In the genomic region with DNA sequence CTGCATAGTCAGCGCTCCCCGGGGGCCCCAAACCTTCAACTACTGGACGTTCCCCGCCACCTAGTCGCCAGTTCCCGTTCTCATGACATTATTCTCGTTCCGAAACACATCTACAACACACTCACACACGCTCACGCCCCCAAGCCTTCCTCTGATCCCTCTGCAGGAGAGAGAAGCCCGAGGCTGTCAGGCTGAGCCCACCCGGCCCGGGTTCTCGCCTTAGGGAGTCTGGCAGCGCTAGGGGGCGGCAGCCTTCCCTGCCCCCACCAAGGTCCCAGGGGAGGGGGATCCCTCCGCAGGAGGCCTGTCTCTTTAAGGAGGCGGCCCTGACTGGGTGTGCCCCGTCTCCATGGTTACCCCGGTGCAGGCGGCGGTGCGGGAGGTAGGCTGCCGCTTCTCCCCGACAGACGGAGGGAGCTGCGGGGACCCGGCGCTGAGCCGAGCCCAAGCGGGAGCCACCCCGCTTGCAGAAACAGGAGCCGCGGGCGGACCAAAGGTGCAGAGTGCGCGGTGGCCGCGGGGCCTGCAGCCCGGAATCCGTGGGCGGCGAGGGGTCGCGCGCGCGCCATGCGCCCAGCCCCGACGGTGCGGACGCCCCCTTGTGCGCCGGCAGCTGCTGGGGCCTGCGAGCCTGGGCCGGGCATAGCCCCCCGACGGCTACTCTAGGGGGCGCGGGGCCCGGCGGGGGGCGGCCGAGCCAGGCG, we compare ENCODE assay signal across 7 mouse cellular contexts. TPM values are rescaled to one million over a fixed set of nuclear protein-coding genes. Genes with fewer than 3 reads are reported as not detected.
DNase-seq lines count a peak whose midpoint lies in the region; ATAC-seq and TF ChIP-seq lines count a peak whose summit lies in the region.

Kcnh3 (plus strand) TSS at position 654 of the 704 bp plus-strand sequence.

- peaks cover 68% of the 10 kb centered on the region for H3K27me3 ChIP-seq in forebrain, embryonic 16.5 days (replicated peaks; ENCODE audit: control insufficient read depth, insufficient read depth, low read length)
- peaks cover 68% of the 10 kb centered on the region for H3K27me3 ChIP-seq in small intestine, adult 2 months (ENCODE audit: control insufficient read depth, insufficient read depth, low read length)

- H3K36me3 ChIP-seq in forebrain, embryonic 16.5 days (ENCODE audit: control insufficient read depth, insufficient read depth): no peaks in the 10 kb centered on the region
- H3K36me3 ChIP-seq in small intestine, adult 2 months (ENCODE audit: control insufficient read depth, insufficient read depth, low read length): no peaks in the 10 kb centered on the region

- WGBS in forebrain, embryonic 16.5 days: under 1% methylated on average over 53 of the region's 66 CpGs
- WGBS in small intestine, adult 2 months: 3% methylated on average over 60 of the region's 66 CpGs

- peaks cover 5% of the 10 kb centered on the region; the same call in 1 of the 2 replicates for H3K4me1 ChIP-seq in brown adipose tissue, adult 24 weeks (ENCODE audit: control insufficient read depth, insufficient read depth, insufficient read length, low read length)
- peaks cover 30% of the 10 kb centered on the region for H3K4me1 ChIP-seq in forebrain, embryonic 16.5 days (replicated peaks; ENCODE audit: control insufficient read depth, insufficient read depth, low read length)
- peaks cover 17% of the 10 kb centered on the region for H3K4me1 ChIP-seq in small intestine, adult 2 months (ENCODE audit: control insufficient read depth, insufficient read depth, insufficient read length, low read length)

- peak; percentile 76 for ATAC-seq in forebrain, embryonic 16.5 days
- peak; percentile 45 for ATAC-seq in megakaryocyte, adult 5-6 weeks (ENCODE audit: poor library complexity, severe bottlenecking)

- H3K9me3 ChIP-seq in forebrain, embryonic 16.5 days (ENCODE audit: control insufficient read depth, low read length): no peaks in the 10 kb centered on the region

- peak within 1 kb of the TSS; percentile 53 for H3K4me3 ChIP-seq in brown adipose tissue, adult 24 weeks (ENCODE audit: insufficient read depth, low read depth, low read length)
- H3K4me3 ChIP-seq in forebrain, embryonic 16.5 days (replicated peaks; ENCODE audit: low read length): peak within 1 kb of the TSS; percentile 50
- H3K4me3 ChIP-seq in small intestine, adult 2 months (ENCODE audit: low read depth, low read length): peak within 1 kb of the TSS; percentile 61

- DNase-seq in NIH3T3 (ENCODE audit: low read depth): peak; percentile 28
- DNase-seq in induced T-regulatory cell, adult 2 months (ENCODE audit: low read depth): peak; percentile 80
- DNase-seq in left cerebral cortex, adult 9 months (ENCODE audit: low spot score in 2 of 2): peak; percentile 47 to 73

- no peak for TF ChIP-seq CTCF in small intestine, adult 2 months (IDR thresholded peaks at IDR 0.05; ENCODE audit: extremely low read depth, insufficient read length, insufficient replicate concordance, low read depth, low read length)

- peak within 1 kb of the TSS; percentile 49 for H3K9ac ChIP-seq in forebrain, embryonic 16.5 days (replicated peaks; ENCODE audit: low read depth, low read length)

- H3K27ac ChIP-seq in brown adipose tissue, adult 24 weeks (replicated peaks; ENCODE audit: low read depth, low read length): no peak within 1 kb of the TSS
- no peak within 1 kb of the TSS for H3K27ac ChIP-seq in forebrain, embryonic 16.5 days (ENCODE audit: low read length)
- no peak within 1 kb of the TSS for H3K27ac ChIP-seq in small intestine, adult 2 months (ENCODE audit: insufficient read depth, low read depth, low read length)

- peak within 1 kb of the TSS; percentile 57 for H3K4me2 ChIP-seq in forebrain, embryonic 16.5 days (ENCODE audit: low read length)

- TF ChIP-seq POLR2A in small intestine, adult 2 months (IDR thresholded peaks at IDR 0.05; ENCODE audit: low read depth, low read length): no peak

RNA-seq across cellular contexts. Expression of gene Kcnh3, which starts in this region (rescaled TPM):
- not detected in 2 replicates for polyA plus RNA-seq in brown adipose tissue, adult 24 weeks (2012; ENCODE audit: insufficient read depth, insufficient read length, missing spikeins)
- polyA plus RNA-seq in forebrain, embryonic 16.5 days (2015; fragmentation: Nextera tagmentation; extraction: Ambion mirVana): 4.5 and 5.6 TPM in 2 replicates
- total RNA-seq in megakaryocyte, adult 5-6 weeks (2015): not detected in 2 replicates
- not detected in 2 replicates for total RNA-seq in megakaryocyte, adult 5-6 weeks (2017)
- polyA plus RNA-seq in small intestine, adult 2 months (2012; rRNA removed): 0.56 and 3.0 TPM in 2 replicates

Comparison
In these comparisons a context has a peak if more than half of its experiments do, and no peak if none do; other contexts are left out.
1. Peak in ATAC-seq in megakaryocyte, adult 5-6 weeks; RNA of the gene not detected or under 1 TPM.
2. DNase-seq: peak in every context shown above with its lines; median percentile 80 in induced T-regulatory cell, adult 2 months; 60 in left cerebral cortex, adult 9 months; 28 in NIH3T3.